In the genomic region with DNA sequence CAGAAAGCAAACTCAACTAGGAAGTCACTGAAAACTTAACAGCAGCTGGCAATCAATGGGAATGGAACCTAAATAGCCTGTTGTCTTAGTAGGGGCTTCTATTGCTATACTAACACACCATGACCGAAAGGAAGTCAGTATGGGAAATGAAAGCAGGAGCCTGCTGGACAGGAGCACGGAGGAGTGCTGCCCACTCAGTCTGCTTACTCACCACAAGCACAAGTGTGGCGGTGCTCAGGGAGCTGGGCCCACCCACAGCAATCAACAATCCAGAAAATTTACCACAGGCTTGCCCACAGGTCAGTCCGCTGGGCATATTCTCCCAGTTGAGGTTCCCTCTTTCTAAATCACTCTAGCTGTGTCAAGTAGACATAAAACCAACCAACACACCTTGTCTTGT, we compare ENCODE assay signal across 21 mouse cellular contexts. TPM values are rescaled to one million over a fixed set of nuclear protein-coding genes. Genes with fewer than 3 reads are reported as not detected.
DNase-seq lines count a peak whose midpoint lies in the region; ATAC-seq and TF ChIP-seq lines count a peak whose summit lies in the region.
"Had no signal": no experiment of that assay in that cellular context is flagged by ENCODE, and none has a peak within 500 bp of the region (broad histone marks: within the 10 kb centered on the region; RNA-seq: fewer than 3 reads in every experiment).

No protein-coding gene starts in this region.

- 0 out of 2 replicates have a peak overlapping the region, but pooled peaks have one; percentile 3 for H3K27ac ChIP-seq in liver, embryonic 13.5 days
- H3K27ac ChIP-seq in liver, postnatal 0 days (ENCODE audit: low read depth): no peak overlapping the region
- H3K27ac ChIP-seq: embryonic facial prominence, embryonic 13.5 days; embryonic facial prominence, embryonic 15.5 days; forebrain, embryonic 10.5 days; forebrain, embryonic 12.5 days had no signal

- TF ChIP-seq CTCF in liver, postnatal 0 days (IDR thresholded peaks at IDR 0.05; ENCODE audit: low read depth): no peak

- H3K4me2 ChIP-seq in liver, embryonic 13.5 days: no peak overlapping the region
- H3K4me2 ChIP-seq in liver, postnatal 0 days (ENCODE audit: low read depth, low read length): no peak overlapping the region
- H3K4me2 ChIP-seq: embryonic facial prominence, embryonic 13.5 days; embryonic facial prominence, embryonic 15.5 days; forebrain, embryonic 12.5 days had no signal

- H3K9me3 ChIP-seq in liver, embryonic 13.5 days (replicated peaks): no peaks in the 10 kb centered on the region
- H3K9me3 ChIP-seq in liver, postnatal 0 days (ENCODE audit: low read length): no peaks in the 10 kb centered on the region
- H3K9me3 ChIP-seq: embryonic facial prominence, embryonic 13.5 days; embryonic facial prominence, embryonic 15.5 days; forebrain, embryonic 10.5 days; forebrain, embryonic 12.5 days had no signal

- ATAC-seq in liver, embryonic 13.5 days (ENCODE audit: low read depth): no peak
- ATAC-seq in liver, postnatal 0 days: no peak
- ATAC-seq: forebrain, embryonic 14.5 days; forebrain, embryonic 16.5 days had no signal

- no peak for DNase-seq in liver, embryonic 13.5 days
- DNase-seq in liver, postnatal 0 days: no peak
- DNase-seq in brain, adult 2 months (ENCODE audit: low read depth, low spot score): peak; percentile 26
- no peak for DNase-seq in thymus, postnatal 0 days (ENCODE audit: low spot score)
- no peak for DNase-seq in B cell, adult 2 months
- DNase-seq: adrenal gland, adult 2 months; adrenal gland, postnatal 10 days; adrenal gland, postnatal 25 days; cerebellum, adult 11-12 months; cerebellum, adult 2 months; cerebellum, adult 9-10 months; cerebellum, postnatal 10 days; cerebellum, postnatal 25 days; embryo, embryonic 11 days had no signal

- H3K4me3 ChIP-seq in liver, embryonic 13.5 days (replicated peaks): no peak overlapping the region
- no peak overlapping the region for H3K4me3 ChIP-seq in liver, postnatal 0 days (ENCODE audit: low read depth, low read length)
- H3K4me3 ChIP-seq: embryonic facial prominence, embryonic 13.5 days; embryonic facial prominence, embryonic 15.5 days; erythroblast, embryonic 14.5 days; forebrain, embryonic 10.5 days; forebrain, embryonic 12.5 days had no signal

- peaks cover 30% of the 10 kb centered on the region for H3K36me3 ChIP-seq in liver, embryonic 13.5 days
- peaks cover 28% of the 10 kb centered on the region; the same call in 1 of the 2 replicates for H3K36me3 ChIP-seq in liver, postnatal 0 days (replicated peaks; ENCODE audit: insufficient read depth, low read length)

- 84% methylated on average over 4 of the region's 4 CpGs for WGBS in liver, embryonic 13.5 days (ENCODE audit: insufficient replicate concordance)
- 85% methylated on average over 4 of the region's 4 CpGs for WGBS in liver, postnatal 0 days (ENCODE audit: insufficient replicate concordance)

- peaks cover 15% of the 10 kb centered on the region for H3K4me1 ChIP-seq in liver, embryonic 13.5 days (replicated peaks)
- H3K4me1 ChIP-seq in liver, postnatal 0 days (ENCODE audit: insufficient read depth): no peaks in the 10 kb centered on the region
- H3K4me1 ChIP-seq: embryonic facial prominence, embryonic 13.5 days; embryonic facial prominence, embryonic 15.5 days; forebrain, embryonic 10.5 days; forebrain, embryonic 12.5 days had no signal

- TF ChIP-seq EP300 in liver, postnatal 0 days (IDR thresholded peaks at IDR 0.05; ENCODE audit: low read depth): no peak

- no peaks in the 10 kb centered on the region for H3K27me3 ChIP-seq in liver, embryonic 13.5 days
- H3K27me3 ChIP-seq in liver, postnatal 0 days (ENCODE audit: insufficient read depth, low read length): no peaks in the 10 kb centered on the region
- H3K27me3 ChIP-seq: embryonic facial prominence, embryonic 13.5 days; embryonic facial prominence, embryonic 15.5 days; forebrain, embryonic 12.5 days had no signal

- no peak overlapping the region for H3K9ac ChIP-seq in liver, embryonic 13.5 days
- no peak overlapping the region for H3K9ac ChIP-seq in liver, postnatal 0 days (replicated peaks)
- H3K9ac ChIP-seq: embryonic facial prominence, embryonic 13.5 days; embryonic facial prominence, embryonic 15.5 days; forebrain, embryonic 12.5 days had no signal

RNA-seq across cellular contexts. Expression of a gene that starts 52.5 kb away (rescaled TPM):
- polyA plus RNA-seq in liver, embryonic 13.5 days (2015; fragmentation: Nextera tagmentation; extraction: Ambion mirVana): 40.7 and 46.7 TPM in 2 replicates
- polyA plus RNA-seq in liver, postnatal 0 days (2015; fragmentation: Nextera tagmentation; extraction: Ambion mirVana): 16.0 and 17.1 TPM in 2 replicates
- polyA plus RNA-seq in thymus, postnatal 0 days (2015; fragmentation: Nextera tagmentation; extraction: Ambion mirVana): 38.0 and 39.4 TPM in 2 replicates
